Mouse (Mus musculus): ENCODE measurements around the gene Gstt4. TPM values are rescaled to one million over a fixed set of nuclear protein-coding genes. Genes with fewer than 3 reads are reported as not detected.
"Not testable (repeated sequence)": the region's sequence is repeated elsewhere in the genome, so short reads cannot be mapped to it uniquely, and the experiment has no call there.

The Gstt4 gene
- not detected in 2 replicates for polyA plus RNA-seq (2014; fragmentation: Nextera tagmentation; extraction: Ambion mirVana)

GRCm38 (mm10) chr10:75822443-75822842 lies at the start of gene Gstt4:
Gstt4 (minus strand) TSS chr10:75822543.
- ATAC-seq (ENCODE audit: low FRiP score, low TSS enrichment) (no peak), DNase-seq (no peak)
- H3K9ac ChIP-seq (replicated peaks; ENCODE audit: low read length) = no peak within 1 kb of the TSS
- no peaks in the 10 kb centered on the region for H3K27me3 ChIP-seq (ENCODE audit: control insufficient read depth, insufficient read depth, low read length)
- H3K4me1 ChIP-seq (ENCODE audit: control insufficient read depth, insufficient read depth, low read length) = no peaks in the 10 kb centered on the region
- H3K36me3 ChIP-seq (ENCODE audit: control insufficient read depth, insufficient read depth, low read length) = no peaks in the 10 kb centered on the region
- no peak within 1 kb of the TSS for H3K4me3 ChIP-seq (replicated peaks; ENCODE audit: low read depth, low read length)
- no peak within 1 kb of the TSS for H3K4me2 ChIP-seq (ENCODE audit: low read length)
- no peaks in the 10 kb centered on the region for H3K9me3 ChIP-seq (ENCODE audit: control insufficient read depth, low read length)
- 92% methylated on average over 2 of the region's 2 CpGs for WGBS
- no peak within 1 kb of the TSS for H3K27ac ChIP-seq (replicated peaks; ENCODE audit: low read depth, low read length)

DNA sequence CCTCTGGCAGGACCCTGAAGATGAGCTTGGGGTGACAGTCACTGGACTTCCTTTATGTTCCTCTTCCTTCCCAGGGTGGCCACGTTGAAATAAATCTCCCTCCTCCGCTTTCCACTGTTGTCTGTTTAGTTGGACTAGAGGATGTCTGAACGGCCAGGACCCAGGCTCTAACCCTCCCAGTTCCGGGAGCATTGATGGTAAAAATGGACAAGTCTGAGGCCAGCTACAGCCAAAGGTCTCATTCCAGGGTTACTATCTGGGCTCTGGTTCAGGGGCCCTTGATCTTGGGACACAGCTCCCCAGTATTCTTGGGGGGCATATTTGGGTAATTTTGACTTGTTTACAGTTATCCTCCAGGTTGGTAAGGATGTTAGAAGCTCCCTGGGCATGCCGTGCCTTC lies 39.2 kb upstream of the Gstt4 start:
- peaks cover 13% of the 10 kb centered on the region; the same call in 1 of the 2 replicates for H3K36me3 ChIP-seq (ENCODE audit: control insufficient read depth, insufficient read depth, low read length)
- H3K27ac ChIP-seq (replicated peaks; ENCODE audit: low read depth, low read length) = no peak overlapping the region
- ATAC-seq (ENCODE audit: low FRiP score, low TSS enrichment) = no peak
- H3K4me2 ChIP-seq (ENCODE audit: low read length) = no peak overlapping the region
- WGBS = 44% methylated on average over 5 of the region's 5 CpGs
- DNase-seq = no peak
- no peaks in the 10 kb centered on the region for H3K27me3 ChIP-seq (ENCODE audit: control insufficient read depth, insufficient read depth, low read length)
- H3K9me3 ChIP-seq (ENCODE audit: control insufficient read depth, low read length) = no peaks in the 10 kb centered on the region
- no peak overlapping the region for H3K9ac ChIP-seq (replicated peaks; ENCODE audit: low read length)
- H3K4me1 ChIP-seq (ENCODE audit: control insufficient read depth, insufficient read depth, low read length) = peaks cover 16% of the 10 kb centered on the region
- H3K4me3 ChIP-seq (replicated peaks; ENCODE audit: low read depth, low read length) = no peak overlapping the region

GRCm38 (mm10) chr10:75860746-75861145 lies 38.4 kb upstream of the Gstt4 start:
- Histone ChIP-seq H3K9me3 (ENCODE audit: control insufficient read depth, low read length) (no peaks in the 10 kb centered on the region), H3K27me3 (ENCODE audit: control insufficient read depth, insufficient read depth, low read length) (no peaks in the 10 kb centered on the region), H3K4me1 (ENCODE audit: control insufficient read depth, insufficient read depth, low read length) (peaks cover 16% of the 10 kb centered on the region), H3K4me2 (ENCODE audit: low read length) (peak overlapping the region; percentile 82), H3K36me3 (ENCODE audit: control insufficient read depth, insufficient read depth, low read length) (peaks cover 14% of the 10 kb centered on the region; the same call in 1 of the 2 replicates), H3K4me3 (replicated peaks; ENCODE audit: low read depth, low read length) (peak overlapping the region; percentile 63), H3K9ac (replicated peaks; ENCODE audit: low read length) (no peak overlapping the region), H3K27ac (replicated peaks; ENCODE audit: low read depth, low read length) (peak overlapping the region; percentile 94)
- peak; percentile 52 for DNase-seq
- no peak for ATAC-seq (ENCODE audit: low FRiP score, low TSS enrichment)
- 32% methylated on average over 7 of the region's 7 CpGs for WGBS

GRCm38 (mm10) chr10:75859786-75860470 lies 37.6 kb upstream of the Gstt4 start, which contains the start of gene Mif:
Mif (minus strand) TSS chr10:75860240.
- ATAC-seq (ENCODE audit: low FRiP score, low TSS enrichment) = peak; percentile 96
- peak within 1 kb of the TSS; percentile 63 for H3K4me3 ChIP-seq (replicated peaks; ENCODE audit: low read depth, low read length)
- under 1% methylated on average over 42 of the region's 46 CpGs for WGBS

DNA sequence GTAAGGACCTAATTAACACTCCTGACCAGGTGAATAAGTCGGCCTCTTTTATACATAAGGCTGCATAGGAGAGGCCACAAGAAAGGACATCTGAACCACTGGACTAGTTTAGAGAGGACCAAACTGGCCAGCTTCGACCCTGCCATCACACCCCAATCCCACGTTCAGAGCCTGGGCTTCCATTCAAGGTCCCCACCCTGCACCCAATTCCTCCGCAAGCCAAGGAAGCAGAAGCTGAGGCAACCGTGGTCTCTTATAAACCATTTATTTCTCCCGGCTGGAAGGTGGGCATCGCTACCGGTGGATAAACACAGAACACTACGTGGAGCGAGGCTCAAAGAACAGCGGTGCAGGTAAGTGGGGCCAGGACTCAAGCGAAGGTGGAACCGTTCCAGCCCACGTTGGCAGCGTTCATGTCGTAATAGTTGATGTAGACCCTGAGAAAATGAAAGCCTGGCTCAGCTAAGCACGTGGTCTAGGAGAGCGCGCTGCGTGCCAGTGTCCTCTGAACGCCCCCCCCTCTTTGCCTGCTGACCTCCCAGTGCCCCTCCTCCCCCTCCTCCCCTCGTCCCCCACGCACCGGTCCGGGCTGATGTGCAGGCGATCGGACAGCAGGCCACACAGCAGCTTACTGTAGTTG lies 36.9 kb upstream of the Gstt4 start:
- ATAC-seq (ENCODE audit: low FRiP score, low TSS enrichment) (peak; percentile 75), DNase-seq (peak; percentile 80)
- H3K9me3 ChIP-seq (ENCODE audit: control insufficient read depth, low read length) = no peaks in the 10 kb centered on the region
- H3K4me1 ChIP-seq (ENCODE audit: control insufficient read depth, insufficient read depth, low read length) = peaks cover 16% of the 10 kb centered on the region
- peak overlapping the region; percentile 82 for H3K4me2 ChIP-seq (ENCODE audit: low read length)
- peak overlapping the region; percentile 84 for H3K9ac ChIP-seq (replicated peaks; ENCODE audit: low read length)
- WGBS = 4% methylated on average over 26 of the region's 27 CpGs
- H3K27ac ChIP-seq (replicated peaks; ENCODE audit: low read depth, low read length) = peak overlapping the region; percentile 94
- peaks cover 14% of the 10 kb centered on the region; the same call in 1 of the 2 replicates for H3K36me3 ChIP-seq (ENCODE audit: control insufficient read depth, insufficient read depth, low read length)
- no peaks in the 10 kb centered on the region for H3K27me3 ChIP-seq (ENCODE audit: control insufficient read depth, insufficient read depth, low read length)
- peak overlapping the region; percentile 63 for H3K4me3 ChIP-seq (replicated peaks; ENCODE audit: low read depth, low read length)

More at GRCm38 (mm10) chr10:75859786-75860470, 37.6 kb upstream of the Gstt4 start, which contains the start of gene Mif:
- Histone ChIP-seq H3K4me1 (ENCODE audit: control insufficient read depth, insufficient read depth, low read length) (peaks cover 16% of the 10 kb centered on the region), H3K36me3 (ENCODE audit: control insufficient read depth, insufficient read depth, low read length) (peaks cover 14% of the 10 kb centered on the region; the same call in 1 of the 2 replicates), H3K27ac (replicated peaks; ENCODE audit: low read depth, low read length) (peak within 1 kb of the TSS; percentile 94), H3K4me2 (ENCODE audit: low read length) (peak within 1 kb of the TSS; percentile 82), H3K9ac (replicated peaks; ENCODE audit: low read length) (peak within 1 kb of the TSS; percentile 84)
- not testable (repeated sequence) for H3K9me3 ChIP-seq (ENCODE audit: control insufficient read depth, low read length); H3K27me3 ChIP-seq (ENCODE audit: control insufficient read depth, insufficient read depth, low read length)
- DNase-seq = peak; percentile 96

GRCm38 (mm10) chr10:75857598-75857997 lies 35.3 kb upstream of the Gstt4 start:
- WGBS = 93% methylated on average over 4 of the region's 4 CpGs

GRCm38 (mm10) chr10:75856976-75857375 lies 34.6 kb upstream of the Gstt4 start:
- no peak overlapping the region for H3K27ac ChIP-seq (replicated peaks; ENCODE audit: low read depth, low read length)
- H3K4me2 ChIP-seq (ENCODE audit: low read length) = no peak overlapping the region
- no peaks in the 10 kb centered on the region for H3K27me3 ChIP-seq (ENCODE audit: control insufficient read depth, insufficient read depth, low read length)

More at GRCm38 (mm10) chr10:75857598-75857997, 35.3 kb upstream of the Gstt4 start:
- peaks cover 16% of the 10 kb centered on the region for H3K4me1 ChIP-seq (ENCODE audit: control insufficient read depth, insufficient read depth, low read length)
- H3K4me3 ChIP-seq (replicated peaks; ENCODE audit: low read depth, low read length) = no peak overlapping the region
- ATAC-seq (ENCODE audit: low FRiP score, low TSS enrichment) = no peak
- peaks cover 14% of the 10 kb centered on the region; the same call in 1 of the 2 replicates for H3K36me3 ChIP-seq (ENCODE audit: control insufficient read depth, insufficient read depth, low read length)
- H3K9me3 ChIP-seq (ENCODE audit: control insufficient read depth, low read length) = no peaks in the 10 kb centered on the region
- no peak for DNase-seq
- no peak overlapping the region for H3K9ac ChIP-seq (replicated peaks; ENCODE audit: low read length)
- no peak overlapping the region for H3K4me2 ChIP-seq (ENCODE audit: low read length)
- H3K27me3 ChIP-seq (ENCODE audit: control insufficient read depth, insufficient read depth, low read length) = no peaks in the 10 kb centered on the region
- no peak overlapping the region for H3K27ac ChIP-seq (replicated peaks; ENCODE audit: low read depth, low read length)

GRCm38 (mm10) chr10:75856155-75856907 lies 34.0 kb upstream of the Gstt4 start:
- Histone ChIP-seq H3K4me3 (replicated peaks; ENCODE audit: low read depth, low read length) (no peak overlapping the region), H3K4me2 (ENCODE audit: low read length) (no peak overlapping the region), H3K36me3 (ENCODE audit: control insufficient read depth, insufficient read depth, low read length) (peaks cover 14% of the 10 kb centered on the region; the same call in 1 of the 2 replicates), H3K27ac (replicated peaks; ENCODE audit: low read depth, low read length) (no peak overlapping the region), H3K9ac (replicated peaks; ENCODE audit: low read length) (no peak overlapping the region), H3K9me3 (ENCODE audit: control insufficient read depth, low read length) (no peaks in the 10 kb centered on the region), H3K27me3 (ENCODE audit: control insufficient read depth, insufficient read depth, low read length) (no peaks in the 10 kb centered on the region), H3K4me1 (ENCODE audit: control insufficient read depth, insufficient read depth, low read length) (peaks cover 16% of the 10 kb centered on the region)
- WGBS = 87% methylated on average over 11 of the region's 11 CpGs
- no peak for DNase-seq
- ATAC-seq (ENCODE audit: low FRiP score, low TSS enrichment) = no peak

More at GRCm38 (mm10) chr10:75856976-75857375, 34.6 kb upstream of the Gstt4 start:
- H3K9me3 ChIP-seq (ENCODE audit: control insufficient read depth, low read length) = no peaks in the 10 kb centered on the region
- no peak for DNase-seq
- H3K4me1 ChIP-seq (ENCODE audit: control insufficient read depth, insufficient read depth, low read length) = peaks cover 16% of the 10 kb centered on the region
- H3K9ac ChIP-seq (replicated peaks; ENCODE audit: low read length) = no peak overlapping the region
- WGBS = 89% methylated on average over 3 of the region's 3 CpGs
- H3K36me3 ChIP-seq (ENCODE audit: control insufficient read depth, insufficient read depth, low read length) = peaks cover 14% of the 10 kb centered on the region; the same call in 1 of the 2 replicates
- H3K4me3 ChIP-seq (replicated peaks; ENCODE audit: low read depth, low read length) = no peak overlapping the region
- ATAC-seq (ENCODE audit: low FRiP score, low TSS enrichment) = no peak
